Mouse (Mus musculus): ENCODE results near the gene Fam83f.

DNA sequence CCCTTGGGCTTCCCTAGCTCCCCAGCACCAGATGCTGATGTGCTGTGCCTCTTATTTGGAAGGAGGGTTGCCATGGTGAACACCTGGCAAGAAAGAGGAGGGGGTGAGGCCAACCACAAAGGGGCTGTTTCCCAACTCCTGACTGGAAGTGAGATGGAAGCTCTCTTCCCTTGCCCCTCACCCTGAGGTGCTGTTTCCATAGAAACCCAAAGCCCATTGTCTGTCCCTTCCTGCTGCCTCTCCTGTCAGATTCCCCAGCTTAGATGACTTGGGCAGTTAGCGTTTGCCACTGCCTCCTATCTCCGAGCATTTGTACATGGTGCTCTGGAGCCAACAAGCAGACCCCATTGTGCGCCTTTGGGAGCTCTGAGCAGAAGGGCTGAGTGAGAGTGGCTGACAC, 21.8 kb downstream of the Fam83f start:
- no peak for TF ChIP-seq CTCF (IDR thresholded peaks at IDR 0.05; ENCODE audit: control insufficient read depth, insufficient read depth, insufficient read length)
- no peak for TF ChIP-seq CEBPB (IDR thresholded peaks at IDR 0.05; ENCODE audit: low read depth)
- TF ChIP-seq MAX (IDR thresholded peaks at IDR 0.05): no peak
